Mouse (Mus musculus) hindbrain, embryonic 15.5 days (tissue): ENCODE data around the gene Atxn7. TPM values are rescaled to one million over a fixed set of nuclear protein-coding genes. Genes with fewer than 3 reads are reported as not detected.

ENCODE experiments used
- ATAC-seq: fragments of 200-750 bp; cut with Nextera tagmentation; 2 replicates; pipeline ENCODE4 v1.8.0; 2017; ENCODE audit warnings: low read depth, moderate number of reproducible peaks, moderate TSS enrichment; ENCODE audit not compliant: low FRiP score
- H3K27ac ChIP-seq: fragments of 300-500 bp; sonication (generic); replicated peaks from 2 replicates; pipeline ENCODE4 v1.5.1; 2015; ENCODE audit warnings: mild to moderate bottlenecking, inconsistent platforms
- H3K27me3 ChIP-seq: fragments of 300-500 bp; sonication (generic); 2 replicates; pipeline ENCODE4 v1.6.1; 2015; ENCODE audit warnings: control low read depth, inconsistent platforms
- H3K36me3 ChIP-seq: fragments of 300-500 bp; sonication (generic); 2 replicates; pipeline ENCODE4 v1.6.1; 2015; ENCODE audit warnings: control low read depth, inconsistent platforms
- H3K4me1 ChIP-seq: fragments of 300-500 bp; sonication (generic); replicated peaks from 2 replicates; pipeline ENCODE4 v1.6.1; 2015; ENCODE audit warnings: control low read depth, inconsistent platforms
- H3K4me2 ChIP-seq: fragments of 300-500 bp; sonication (generic); 2 replicates; pipeline ENCODE4 v1.6.1; 2015; ENCODE audit warnings: moderate library complexity, mild to moderate bottlenecking, inconsistent platforms
- H3K4me3 ChIP-seq: fragments of 300-500 bp; sonication (generic); 2 replicates; pipeline ENCODE4 v1.5.1; 2015; ENCODE audit warnings: mild to moderate bottlenecking, inconsistent platforms
- H3K9ac ChIP-seq: fragments of 300-500 bp; sonication (generic); 2 replicates; pipeline ENCODE4 v1.6.1; 2015; ENCODE audit warnings: inconsistent platforms
- H3K9me3 ChIP-seq: fragments of 300-500 bp; sonication (generic); 2 replicates; pipeline ENCODE4 v1.6.1; 2016; ENCODE audit warnings: control low read depth, inconsistent platforms
- WGBS: fragments of 180-500 bp; shearing (Covaris S2); methylation state at CpG from one replicate; pipeline ENCODE4 v1.1.7; 2015; 5-methylcytosine and 5-hydroxymethylcytosine counted together
- polyA plus RNA-seq: library from polyadenylated mRNA; unstranded; fragments of >200 nt; fragmentation: Nextera tagmentation; extraction: Ambion mirVana; gene quantifications from 2 replicates; pipeline ENCODE4 v1.2.1, GENCODE M21; 2015

Atxn7 gene
- polyA plus RNA-seq, 1 experiment from 2014 or later, result 4.6 TPM

DNA sequence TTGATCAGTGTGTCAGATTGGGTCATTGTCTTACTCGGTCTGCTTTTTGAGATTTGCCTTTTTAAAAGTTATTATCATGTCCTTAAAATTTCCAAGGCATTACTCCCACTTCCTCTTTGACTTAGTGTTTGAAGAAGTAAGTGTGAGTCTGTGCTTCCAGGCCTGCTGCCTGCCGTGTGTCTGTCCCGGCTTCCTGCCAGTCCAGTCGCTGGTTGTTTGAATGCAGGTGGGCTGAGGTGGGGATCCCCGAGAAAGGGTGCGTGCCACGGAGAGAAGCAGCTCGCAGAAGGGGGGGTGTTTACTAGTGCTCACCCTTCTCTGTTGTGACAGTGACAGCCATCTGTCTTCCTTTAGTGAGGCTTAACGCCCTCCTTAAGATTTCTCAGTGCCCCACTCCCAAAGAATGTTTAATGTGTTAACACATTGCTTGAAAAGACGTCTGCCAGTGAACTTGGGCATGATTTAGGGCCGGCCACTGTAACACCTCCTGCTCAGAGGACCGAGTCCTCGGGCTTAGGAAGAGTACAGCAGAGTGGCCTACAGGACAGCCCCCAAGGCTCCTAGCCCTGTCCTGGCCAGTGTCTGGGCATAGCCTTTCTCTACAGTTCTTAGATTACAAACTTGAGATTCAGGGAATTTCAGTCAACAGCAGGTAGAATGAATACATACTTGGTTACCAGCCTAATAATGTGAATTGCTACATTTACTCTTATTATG is 143.1 kb downstream of the Atxn7 start:
- Histone ChIP-seq H3K4me3 (no peak overlapping the region), H3K4me1 (no peaks in the 10 kb centered on the region), H3K9ac (no peak overlapping the region), H3K4me2 (no peak overlapping the region), H3K27ac (no peak overlapping the region), H3K36me3 (peaks cover 20% of the 10 kb centered on the region), H3K27me3 (no peaks in the 10 kb centered on the region), H3K9me3 (no peaks in the 10 kb centered on the region)
- 76% methylated on average over 13 of the region's 13 CpGs for WGBS
- no peak for ATAC-seq

DNA sequence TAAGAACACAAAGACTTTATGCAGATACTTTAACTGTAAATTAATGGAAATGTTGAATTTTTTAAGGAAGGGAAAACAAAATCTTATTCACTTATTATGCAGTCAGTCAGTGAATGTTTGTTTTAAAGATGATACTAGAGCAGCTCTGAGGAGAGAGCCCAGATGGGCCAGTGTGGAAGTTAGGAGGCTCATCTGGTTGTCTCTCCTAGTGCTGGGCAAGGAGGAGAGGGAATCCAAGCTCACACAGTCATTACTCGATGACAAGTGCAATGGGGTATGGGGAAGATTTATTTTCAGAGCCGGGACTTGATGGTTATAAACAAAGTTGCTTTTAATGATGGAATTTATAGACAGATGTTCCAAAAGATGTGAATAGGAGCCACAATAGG is 143.7 kb downstream of the Atxn7 start:
- Histone ChIP-seq H3K9me3 (no peaks in the 10 kb centered on the region), H3K4me2 (no peak overlapping the region), H3K27me3 (no peaks in the 10 kb centered on the region), H3K36me3 (peaks cover 22% of the 10 kb centered on the region), H3K4me3 (no peak overlapping the region), H3K27ac (no peak overlapping the region), H3K4me1 (no peaks in the 10 kb centered on the region), H3K9ac (no peak overlapping the region)
- ATAC-seq, result no peak
- WGBS, result 72% methylated on average over 2 of the region's 2 CpGs

DNA sequence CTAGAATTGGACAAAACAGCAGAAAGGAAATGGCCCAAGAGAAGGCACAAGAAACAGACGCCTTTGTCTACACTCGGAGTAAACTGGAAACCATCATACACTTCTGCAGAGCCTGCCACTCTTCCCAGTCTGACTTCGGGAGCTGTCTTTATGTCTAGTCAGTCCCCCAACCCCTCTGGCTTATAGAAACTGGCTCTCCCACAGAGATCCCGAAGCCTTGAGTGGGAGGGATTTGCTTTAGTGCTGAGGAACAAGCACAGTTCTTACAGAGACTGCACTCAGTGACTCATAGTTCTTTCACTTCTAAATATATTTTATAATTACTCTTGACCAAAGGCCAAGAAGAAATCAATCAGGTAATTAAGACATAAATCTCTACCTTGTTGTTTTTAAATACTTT is 149.5 kb downstream of the Atxn7 start:
- Histone ChIP-seq H3K9ac (no peak overlapping the region), H3K36me3 (peaks cover 62% of the 10 kb centered on the region), H3K4me2 (no peak overlapping the region), H3K4me1 (no peaks in the 10 kb centered on the region), H3K27me3 (no peaks in the 10 kb centered on the region), H3K27ac (no peak overlapping the region), H3K4me3 (no peak overlapping the region), H3K9me3 (no peaks in the 10 kb centered on the region)
- no peak for ATAC-seq
- WGBS, result 81% methylated on average over 4 of the region's 4 CpGs

DNA sequence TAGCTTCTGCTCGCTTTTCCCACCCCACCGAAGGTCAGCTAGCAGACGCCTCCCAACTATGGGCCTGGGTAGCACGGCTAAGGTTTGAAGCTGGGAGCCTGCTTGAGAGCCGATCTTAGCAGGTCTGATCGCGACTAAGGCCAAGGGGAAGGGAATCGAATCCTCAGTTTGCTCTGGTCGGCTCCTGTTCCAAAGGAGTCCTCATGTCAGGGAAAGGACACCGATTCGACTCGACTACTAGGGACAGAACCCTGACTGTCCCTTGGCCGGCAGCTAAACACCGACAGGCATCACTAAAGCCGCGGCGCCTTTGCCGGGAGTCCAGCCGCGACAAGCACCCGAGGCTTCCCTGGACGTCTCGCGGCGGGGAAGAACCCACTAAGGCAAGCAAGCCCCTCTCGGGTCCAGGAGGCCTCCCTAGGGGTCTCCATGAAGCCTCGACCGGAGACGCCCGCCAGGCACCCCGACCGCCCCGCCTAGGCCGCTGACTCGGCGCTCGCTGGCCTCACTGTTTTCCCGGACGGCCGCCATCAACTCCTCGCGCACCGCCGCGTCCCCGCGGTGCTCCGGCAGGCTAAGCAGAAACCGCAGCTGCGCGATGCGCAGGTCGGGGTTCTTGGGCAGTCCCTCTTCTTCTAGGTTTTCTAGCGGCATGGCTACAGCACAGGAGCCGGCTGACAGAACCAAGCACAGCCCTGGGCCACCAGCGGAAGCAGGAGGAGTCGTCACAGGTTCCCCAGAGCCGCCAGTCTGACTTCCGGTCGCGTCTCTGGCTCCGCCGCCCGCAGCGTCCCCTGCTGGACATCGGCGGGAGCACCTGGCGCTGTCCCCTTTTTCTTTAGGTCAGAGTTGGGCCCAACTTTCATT is 159.2 kb downstream of the Atxn7 start, which contains the start of gene Psmd6:
Gene Psmd6 (minus strand): TSS at position 755 of the 867 bp plus-strand sequence.
- peaks cover 25% of the 10 kb centered on the region for H3K36me3 ChIP-seq
- peak within 1 kb of the TSS; percentile 89 for H3K27ac ChIP-seq
- ATAC-seq, result peak; percentile 98
- under 1% methylated on average over 68 of the region's 68 CpGs for WGBS
- peak within 1 kb of the TSS; percentile 83 for H3K9ac ChIP-seq
- H3K4me3 ChIP-seq, result peak within 1 kb of the TSS; percentile 65
- H3K4me1 ChIP-seq, result peaks cover 22% of the 10 kb centered on the region
- no peaks in the 10 kb centered on the region for H3K9me3 ChIP-seq
- no peaks in the 10 kb centered on the region for H3K27me3 ChIP-seq
- H3K4me2 ChIP-seq, result peak within 1 kb of the TSS; percentile 85

Other genes with a start within 250 kb of the Atxn7 start
- gene Gm281, start 47.0 kb upstream of the Atxn7 start, polyA plus RNA-seq, result not detected in 2 replicates
- gene Thoc7, start 412 bp downstream of the Atxn7 start, polyA plus RNA-seq, result 174 and 193 TPM in 2 replicates
- gene Psmd6, start 159.5 kb downstream of the Atxn7 start, polyA plus RNA-seq, result 238 and 245 TPM in 2 replicates
- not detected in 2 replicates for gene Olfr720, start 225.4 kb downstream of the Atxn7 start, polyA plus RNA-seq